Mouse (Mus musculus): ENCODE measurements around the gene Slc37a1.

GRCm38 (mm10) chr17:31262715-31263114 is 23.9 kb upstream of the Slc37a1 start:
- TF ChIP-seq POLR2A (IDR thresholded peaks at IDR 0.05; ENCODE audit: borderline replicate concordance, extremely low read depth, low read depth, low read length) (no peak), CTCF (IDR thresholded peaks at IDR 0.05; ENCODE audit: insufficient read depth, low read length) (no peak)

Measured in lung, adult 2 months (tissue).